Mouse (Mus musculus): ENCODE measurements around the gene Srsf5.
"Not testable (repeated sequence)": the region's sequence is repeated elsewhere in the genome, so short reads cannot be mapped to it uniquely, and the experiment has no call there.

The Srsf5 gene

DNA sequence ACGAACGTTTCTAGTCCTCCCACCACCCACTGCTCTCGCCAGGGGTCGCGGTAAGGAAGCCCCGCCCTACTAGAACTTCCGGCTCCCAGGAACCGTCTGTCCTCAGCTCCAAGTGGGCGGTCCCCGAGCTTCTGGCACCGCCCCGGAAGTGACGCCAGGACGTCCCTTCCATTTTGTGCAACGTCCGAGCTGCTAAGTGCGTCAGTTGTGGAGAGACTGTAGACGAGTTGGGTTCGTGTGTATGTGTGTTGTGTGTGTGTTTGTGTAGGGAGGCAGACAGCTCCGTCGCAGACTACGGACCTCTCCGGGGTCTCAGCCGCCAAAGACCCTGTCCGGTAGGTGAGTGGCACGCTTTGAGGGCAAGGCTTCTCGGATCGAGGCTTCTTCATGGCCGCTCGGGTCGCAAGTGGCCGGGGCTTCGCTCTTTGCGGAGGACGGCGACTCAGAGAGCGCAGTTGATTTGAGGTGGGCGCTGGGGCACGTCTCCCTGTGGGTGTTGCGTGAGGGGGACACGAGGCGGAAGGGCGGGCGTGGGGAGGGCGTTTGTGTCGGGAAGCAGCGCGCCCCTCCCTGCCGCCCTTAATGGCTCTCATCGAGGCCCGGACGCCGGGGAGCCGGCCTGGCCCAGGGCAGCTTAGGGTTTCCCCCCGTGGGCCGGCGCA is at the start of gene Srsf5:
Gene Srsf5 (plus strand): TSS at position 171 of the 662 bp plus-strand sequence.
- DNase-seq (ENCODE audit: low spot score): peak; percentile 98

DNA sequence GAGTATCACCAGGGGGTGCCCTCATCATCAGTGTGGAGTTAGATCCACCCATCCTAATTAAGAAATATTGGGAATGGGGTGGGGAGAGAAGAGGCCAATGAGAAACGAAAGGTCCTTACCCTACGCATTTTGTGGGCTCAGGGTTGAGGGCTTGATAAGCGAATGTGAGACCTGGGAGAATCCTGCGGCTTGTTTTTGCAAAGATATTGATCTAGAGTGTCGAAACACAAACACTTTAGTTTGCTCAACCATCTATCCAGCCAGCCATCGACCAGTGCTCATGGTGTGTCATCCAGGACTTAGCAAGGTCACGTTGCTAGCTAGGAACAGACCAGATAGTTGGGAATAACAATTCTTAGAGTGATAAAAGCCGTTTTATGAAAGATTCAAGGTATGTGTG is 35.7 kb upstream of the Srsf5 start:
- DNase-seq (ENCODE audit: low spot score): no peak

DNA sequence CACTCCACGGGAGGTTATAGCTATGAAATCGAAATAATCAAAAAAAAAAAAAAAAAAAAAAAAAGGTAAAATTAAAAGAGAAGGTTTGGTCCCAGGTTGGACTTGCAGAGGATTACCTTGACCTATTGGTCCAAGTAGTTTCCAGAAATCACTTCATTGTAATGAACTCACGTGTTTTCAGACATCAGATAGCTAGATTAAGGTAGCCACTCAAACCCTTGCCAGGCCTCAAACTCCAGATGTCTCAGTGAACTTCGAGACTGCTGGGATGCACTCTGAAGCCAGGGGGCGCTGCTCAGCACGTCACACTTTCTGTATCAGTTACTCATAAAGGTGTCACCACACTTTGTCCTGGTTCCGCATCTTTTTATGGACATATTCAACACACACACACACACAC is 27.5 kb upstream of the Srsf5 start:
- peak; percentile 42 for DNase-seq (ENCODE audit: low spot score)

- no peak for DNase-seq (ENCODE audit: low spot score)
Measured at GRCm38 (mm10) chr12:80921301-80921700, 24.0 kb upstream of the Srsf5 start.

DNA sequence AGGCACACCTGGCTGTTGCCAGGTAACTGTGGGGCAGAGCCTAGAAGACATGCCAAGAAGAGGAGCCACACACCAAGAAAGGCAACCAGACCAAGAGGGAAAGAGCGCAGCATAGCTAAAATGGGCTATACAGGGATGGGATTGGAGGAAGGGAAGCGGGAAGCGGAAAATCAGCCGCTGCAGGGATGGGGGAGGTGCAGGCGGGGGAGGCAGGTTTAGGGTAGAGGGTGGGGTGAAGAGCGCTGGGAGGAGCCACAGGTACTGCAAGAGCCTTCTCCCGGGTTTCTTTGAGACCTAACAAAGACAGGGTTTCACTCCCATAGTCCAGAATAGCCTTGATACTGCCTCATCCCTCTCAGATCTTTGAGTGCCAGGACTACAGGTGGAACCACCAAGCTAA is 22.4 kb upstream of the Srsf5 start:
- no peak for DNase-seq (ENCODE audit: low spot score)

DNA sequence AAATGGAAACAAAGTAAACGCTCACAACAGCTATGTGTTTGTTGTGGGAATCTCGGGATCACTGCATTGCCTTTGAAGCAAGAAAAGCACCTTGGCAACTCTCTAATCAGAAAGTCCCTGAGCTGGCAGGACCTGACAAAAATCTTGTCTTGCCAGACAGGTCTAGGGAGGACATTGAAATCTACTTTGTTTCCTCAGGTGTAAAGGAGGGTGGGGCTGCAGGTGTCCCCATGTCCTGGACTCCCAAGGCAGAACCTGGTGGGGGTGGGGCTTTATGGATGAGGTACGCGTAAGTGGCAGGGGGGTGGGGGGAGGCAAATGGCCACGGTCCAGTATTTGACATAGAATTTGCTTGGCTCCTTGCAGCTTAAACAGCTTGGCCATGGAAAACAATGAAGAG is 21.7 kb upstream of the Srsf5 start:
- no peak for DNase-seq (ENCODE audit: low spot score)

DNA sequence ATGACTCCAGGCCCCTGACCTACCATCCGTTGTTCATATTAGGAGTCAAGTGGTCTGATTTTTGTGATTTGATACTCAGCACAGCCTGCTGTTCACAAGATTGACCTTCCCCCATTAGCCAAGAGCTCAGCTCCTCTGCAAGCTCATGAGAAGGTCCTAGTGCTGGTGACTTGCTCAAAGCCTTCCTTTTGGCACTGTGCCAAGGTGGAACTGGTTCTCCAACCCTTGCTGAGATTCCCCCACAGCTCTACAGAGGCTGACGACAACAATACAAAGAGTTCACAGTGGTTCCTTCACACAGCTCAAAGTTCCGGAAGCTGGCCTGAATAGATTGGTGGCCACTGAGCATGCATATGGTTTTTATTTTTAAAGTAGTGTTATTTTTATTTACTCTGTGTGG is 21.1 kb upstream of the Srsf5 start:
- DNase-seq (ENCODE audit: low spot score): no peak

DNA sequence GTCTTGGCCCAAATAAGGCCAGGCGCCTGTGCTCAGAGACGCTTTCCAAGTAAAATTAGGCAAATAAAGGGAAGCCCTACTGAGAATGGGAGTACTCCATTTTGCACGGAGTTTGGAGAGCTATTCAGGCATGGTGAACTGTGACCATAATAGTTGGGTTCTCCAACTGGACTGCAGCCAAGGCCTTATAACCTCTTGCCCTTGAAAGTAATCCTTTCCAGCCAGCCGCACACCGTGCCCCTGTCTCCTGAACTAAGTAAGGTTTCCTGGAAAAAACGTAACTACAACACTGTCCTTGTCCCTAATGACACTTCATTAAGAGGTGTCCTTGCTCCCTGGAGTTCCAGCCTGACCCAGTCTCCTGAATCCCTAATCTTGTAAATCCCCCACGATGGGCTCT is 19.4 kb upstream of the Srsf5 start:
- DNase-seq (ENCODE audit: low spot score): no peak

GRCm38 (mm10) chr12:80926550-80926949 is 18.8 kb upstream of the Srsf5 start:
- DNase-seq (ENCODE audit: low spot score): no peak

GRCm38 (mm10) chr12:80927518-80927917 is 17.8 kb upstream of the Srsf5 start:
- no peak for DNase-seq (ENCODE audit: low spot score)

- DNase-seq (ENCODE audit: low spot score): no peak
Measured at GRCm38 (mm10) chr12:80928881-80929280, 16.4 kb upstream of the Srsf5 start.

GRCm38 (mm10) chr12:80930141-80930540 is 15.2 kb upstream of the Srsf5 start:
- no peak for DNase-seq (ENCODE audit: low spot score)

GRCm38 (mm10) chr12:80931402-80932140 is 13.7 kb upstream of the Srsf5 start:
- no peak for DNase-seq (ENCODE audit: low spot score)

- no peak for DNase-seq (ENCODE audit: low spot score)
Measured at GRCm38 (mm10) chr12:80932865-80933264, 12.4 kb upstream of the Srsf5 start.

GRCm38 (mm10) chr12:80936751-80937150 is 8.6 kb upstream of the Srsf5 start:
- DNase-seq (ENCODE audit: low spot score): no peak

- DNase-seq (ENCODE audit: low spot score): no peak
Measured at GRCm38 (mm10) chr12:80937331-80938029, 7.8 kb upstream of the Srsf5 start.

- no peak for DNase-seq (ENCODE audit: low spot score)
Measured at GRCm38 (mm10) chr12:80938642-80939041, 6.7 kb upstream of the Srsf5 start.

DNA sequence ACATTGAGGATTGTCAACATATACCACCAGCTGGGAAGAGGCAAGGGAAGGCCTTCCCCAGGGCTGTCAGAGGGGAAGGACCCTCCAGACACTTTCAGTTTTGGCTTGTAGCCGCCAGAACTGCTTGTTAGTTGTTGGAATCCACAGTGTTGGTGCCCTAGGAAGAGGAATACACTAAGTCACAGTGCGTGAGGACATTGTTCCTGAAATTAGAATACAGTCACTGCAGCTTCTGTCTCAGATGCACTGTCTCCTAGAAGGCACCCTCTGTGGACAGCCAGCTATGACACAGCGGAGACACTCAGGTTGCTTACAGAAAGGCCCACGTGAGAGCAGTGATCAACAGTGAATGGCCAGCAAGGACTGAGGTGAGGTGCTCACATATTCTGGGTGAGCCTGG is 6.1 kb upstream of the Srsf5 start:
- no peak for DNase-seq (ENCODE audit: low spot score)

GRCm38 (mm10) chr12:80941886-80942285 is 3.4 kb upstream of the Srsf5 start:
- no peak for DNase-seq (ENCODE audit: low spot score)

GRCm38 (mm10) chr12:80943395-80943794 is 1.9 kb upstream of the Srsf5 start:
- DNase-seq (ENCODE audit: low spot score): no peak

- no peak for DNase-seq (ENCODE audit: low spot score)
Measured at GRCm38 (mm10) chr12:80944204-80944603, 1.1 kb upstream of the Srsf5 start.

DNA sequence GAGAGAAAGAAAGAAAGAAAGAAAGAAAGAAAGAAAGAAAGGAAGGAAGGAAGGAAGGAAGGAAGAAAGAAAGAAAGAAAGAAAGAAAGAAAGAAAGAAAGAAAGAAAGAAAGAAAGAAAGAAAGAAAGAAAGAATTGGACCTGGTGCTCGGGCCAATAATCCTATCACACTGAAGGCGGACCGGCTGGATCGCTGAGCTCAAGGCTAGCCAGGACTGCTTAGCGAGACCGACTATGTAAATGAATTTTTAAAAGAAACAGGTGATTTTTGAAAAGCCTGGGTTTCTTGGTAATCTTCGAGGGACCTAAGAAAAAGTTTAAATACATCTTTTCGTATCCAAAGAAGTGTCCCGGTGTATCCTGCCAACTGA is 356 bp upstream of the Srsf5 start:
- not testable (repeated sequence) for DNase-seq (ENCODE audit: low spot score)

DNA sequence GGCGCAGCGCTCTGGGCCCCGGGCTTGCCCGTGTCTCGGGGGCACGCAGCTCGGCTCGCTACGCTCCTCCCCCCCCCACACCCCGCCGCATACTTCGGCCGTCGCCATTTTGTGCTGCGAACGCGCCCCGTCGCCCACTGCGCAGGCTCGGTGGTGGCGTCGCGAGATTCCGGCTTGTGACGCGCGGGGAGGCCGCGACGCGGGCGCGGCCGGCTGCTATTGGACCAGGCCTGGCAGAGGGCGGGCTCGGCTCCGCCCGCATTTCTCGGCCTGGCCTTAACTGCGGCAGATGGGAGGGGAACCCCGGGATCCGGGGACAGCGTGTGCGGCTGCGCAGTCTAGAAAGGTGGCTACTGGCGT is 672 bp downstream of the Srsf5 start:
- peak; percentile 97 for DNase-seq (ENCODE audit: low spot score)
